Mouse (Mus musculus) midbrain, embryonic 13.5 days (tissue): ENCODE data around the gene Stpg3. TPM values are rescaled to one million over a fixed set of nuclear protein-coding genes. Genes with fewer than 3 reads are reported as not detected.

Source experiments
- ATAC-seq: fragments of 200-750 bp; cut with Nextera tagmentation; 2 replicates; pipeline ENCODE4 v1.8.0; 2017; ENCODE audit warnings: mild to moderate bottlenecking, moderate TSS enrichment, moderate library complexity
- H3K27ac ChIP-seq: fragments of 300-500 bp; sonication (generic); 2 replicates; pipeline ENCODE4 v1.5.1; 2015; ENCODE audit warnings: inconsistent platforms, mild to moderate bottlenecking, moderate library complexity
- H3K27me3 ChIP-seq: fragments of 300-500 bp; sonication (generic); 2 replicates; pipeline ENCODE4 v1.6.1; 2015; ENCODE audit warnings: mild to moderate bottlenecking, inconsistent platforms
- H3K36me3 ChIP-seq: fragments of 300-500 bp; sonication (generic); 2 replicates; pipeline ENCODE4 v1.6.1; 2015; ENCODE audit warnings: mild to moderate bottlenecking, inconsistent platforms
- H3K4me1 ChIP-seq: fragments of 300-500 bp; sonication (generic); replicated peaks from 2 replicates; pipeline ENCODE4 v1.6.1; 2015; ENCODE audit warnings: inconsistent platforms
- H3K4me2 ChIP-seq: fragments of 300-500 bp; sonication (generic); replicated peaks from 2 replicates; pipeline ENCODE4 v1.6.1; 2015; ENCODE audit warnings: moderate library complexity, mild to moderate bottlenecking, inconsistent platforms
- H3K4me3 ChIP-seq: fragments of 300-500 bp; sonication (generic); replicated peaks from 2 replicates; pipeline ENCODE4 v1.5.1; 2015; ENCODE audit warnings: mild to moderate bottlenecking, inconsistent platforms
- H3K9ac ChIP-seq: fragments of 300-500 bp; sonication (generic); replicated peaks from 2 replicates; pipeline ENCODE4 v1.6.1; 2015; ENCODE audit warnings: mild to moderate bottlenecking, inconsistent platforms
- H3K9me3 ChIP-seq: fragments of 300-500 bp; sonication (generic); 2 replicates; pipeline ENCODE4 v1.6.1; 2016; ENCODE audit warnings: mild to moderate bottlenecking, inconsistent platforms
- WGBS: fragments of 180-500 bp; shearing (Covaris S2); methylation state at CpG from one replicate; pipeline ENCODE4 v1.1.7; 2015; 5-methylcytosine and 5-hydroxymethylcytosine counted together
- polyA plus RNA-seq: library from polyadenylated mRNA; unstranded; fragments of >200 nt; fragmentation: Nextera tagmentation; extraction: Ambion mirVana; gene quantifications from 2 replicates; pipeline ENCODE4 v1.2.1, GENCODE M21; 2015

The Stpg3 gene
- polyA plus RNA-seq, 1 experiment from 2014 or later: not detected

DNA sequence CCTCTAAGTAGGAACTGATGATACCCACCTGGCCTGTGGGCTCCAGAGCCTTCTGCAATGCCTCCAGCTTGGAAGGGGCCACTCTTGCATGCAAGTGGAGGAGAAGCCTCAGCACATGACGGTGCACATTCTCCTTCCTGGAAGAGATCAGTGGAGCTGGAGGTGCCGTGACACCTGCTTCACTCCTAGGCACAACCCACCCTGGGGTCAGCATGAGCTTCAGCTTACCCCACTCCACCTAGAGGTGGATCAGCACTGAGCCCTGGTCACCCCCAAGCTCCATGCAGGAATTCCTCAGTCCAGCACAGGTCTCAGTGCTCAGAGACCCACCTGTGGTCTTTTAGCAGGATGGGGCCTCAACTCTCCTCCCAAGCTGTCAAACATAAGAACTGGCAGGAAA, 13.8 kb downstream of the Stpg3 start:
- Histone ChIP-seq H3K4me2 (no peak overlapping the region), H3K27me3 (peaks cover 24% of the 10 kb centered on the region), H3K4me3 (no peak overlapping the region), H3K9ac (no peak overlapping the region), H3K27ac (no peak overlapping the region), H3K36me3 (peaks cover 75% of the 10 kb centered on the region), H3K9me3 (no peaks in the 10 kb centered on the region), H3K4me1 (no peaks in the 10 kb centered on the region)
- no peak for ATAC-seq
- 91% methylated on average over 2 of the region's 2 CpGs for WGBS

DNA sequence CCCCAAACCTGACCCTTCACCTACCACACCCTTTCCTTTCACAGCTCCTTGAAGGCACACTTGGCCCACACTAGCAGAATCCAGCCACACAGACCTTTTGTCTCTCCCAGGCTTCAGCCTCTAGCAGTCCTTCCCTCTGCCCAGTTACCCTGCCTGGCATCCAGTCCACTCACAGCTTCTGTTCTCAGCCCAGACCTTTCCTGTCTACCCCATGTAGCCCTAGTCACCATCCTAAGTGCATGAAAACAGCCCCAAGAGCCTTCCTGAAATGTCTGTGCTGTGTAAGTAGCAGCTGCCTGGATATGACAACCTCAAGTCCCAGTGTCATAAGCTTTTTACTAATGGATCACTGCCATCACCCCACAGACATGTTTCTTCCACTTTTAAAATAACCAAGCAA, 16.5 kb downstream of the Stpg3 start:
- no peaks in the 10 kb centered on the region for H3K9me3 ChIP-seq
- no peak overlapping the region for H3K27ac ChIP-seq
- H3K27me3 ChIP-seq: peaks cover 43% of the 10 kb centered on the region
- peaks cover 9% of the 10 kb centered on the region; the same call in 1 of the 2 replicates for H3K4me1 ChIP-seq
- ATAC-seq: no peak
- no peak overlapping the region for H3K4me2 ChIP-seq
- H3K36me3 ChIP-seq: peaks cover 50% of the 10 kb centered on the region
- H3K9ac ChIP-seq: no peak overlapping the region
- H3K4me3 ChIP-seq: no peak overlapping the region

DNA sequence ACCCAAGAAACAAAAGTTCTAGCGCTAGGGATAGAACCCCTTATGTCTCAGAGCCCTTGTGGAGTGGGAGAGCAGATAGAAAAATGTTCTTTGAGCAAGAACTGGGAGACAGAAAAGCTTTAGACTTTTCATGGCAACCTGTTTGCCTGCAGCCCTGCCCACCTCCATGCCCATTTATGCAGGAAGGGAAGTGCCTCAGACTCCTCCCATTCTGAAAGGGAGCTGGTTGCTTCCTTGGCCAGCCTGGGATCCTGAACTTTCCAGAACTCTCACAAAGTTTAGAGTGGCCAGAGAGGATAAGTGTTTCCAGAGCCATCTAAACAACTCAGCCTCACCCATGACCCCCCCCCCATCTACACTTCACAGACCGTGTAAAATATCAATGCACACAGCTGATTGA, 17.2 kb downstream of the Stpg3 start:
- WGBS: 33% methylated on average over 2 of the region's 2 CpGs
- Histone ChIP-seq H3K4me2 (no peak overlapping the region), H3K4me1 (peaks cover 9% of the 10 kb centered on the region; the same call in 1 of the 2 replicates), H3K4me3 (no peak overlapping the region), H3K27ac (no peak overlapping the region), H3K9me3 (no peaks in the 10 kb centered on the region), H3K36me3 (peaks cover 42% of the 10 kb centered on the region), H3K27me3 (peaks cover 43% of the 10 kb centered on the region), H3K9ac (no peak overlapping the region)
- ATAC-seq: no peak

DNA sequence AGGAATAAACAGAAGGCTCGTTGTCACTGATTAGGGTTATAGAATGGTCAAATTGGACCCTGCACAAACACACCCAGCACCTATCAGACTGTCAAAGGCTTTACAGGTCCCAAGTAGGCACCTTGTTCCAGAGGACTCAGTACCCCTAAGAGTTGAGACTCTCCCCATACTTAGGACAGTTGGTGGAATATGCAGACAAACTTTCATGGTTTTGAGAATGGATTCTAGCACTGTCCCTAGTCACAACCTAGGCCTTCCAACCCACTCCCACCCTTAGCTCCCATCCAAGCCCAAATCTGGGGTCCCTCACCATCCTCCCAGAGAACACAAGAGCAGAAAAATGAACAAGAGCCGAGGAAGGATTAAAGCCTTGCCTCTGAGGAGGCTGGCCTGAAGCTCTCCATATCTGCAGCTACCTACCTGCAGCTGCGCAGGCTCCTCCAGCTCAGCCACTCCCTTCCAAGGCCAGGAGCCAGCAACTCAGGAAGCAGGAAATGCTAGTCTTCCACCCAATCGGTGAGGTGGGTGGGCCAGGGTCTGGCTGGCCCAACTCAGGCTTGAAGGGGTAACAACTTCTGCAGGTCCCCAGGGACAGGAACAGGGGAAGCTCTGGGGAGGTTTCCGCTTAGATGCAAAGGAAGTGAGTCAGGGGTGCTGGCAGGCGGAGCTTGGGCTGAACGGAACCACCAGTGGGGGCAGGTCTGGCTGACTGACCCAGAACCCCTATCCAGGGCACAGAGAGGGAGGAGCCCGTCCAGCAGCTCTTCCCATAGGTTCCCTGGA, 18.1 kb downstream of the Stpg3 start, which contains the start of gene Tor4a:
Gene Tor4a, minus strand, starts transcription at position 715 of the 783 bp plus-strand sequence.
- Histone ChIP-seq H3K27ac (no peak within 1 kb of the TSS), H3K4me2 (0 out of 2 replicates have a peak within 1 kb of the TSS, but pooled peaks have one; percentile 3), H3K9ac (0 out of 2 replicates have a peak within 1 kb of the TSS, but pooled peaks have one; percentile 14), H3K9me3 (no peaks in the 10 kb centered on the region), H3K27me3 (peaks cover 43% of the 10 kb centered on the region), H3K36me3 (peaks cover 34% of the 10 kb centered on the region), H3K4me3 (no peak within 1 kb of the TSS), H3K4me1 (peaks cover 9% of the 10 kb centered on the region; the same call in 1 of the 2 replicates)
- WGBS: 15% methylated on average over 8 of the region's 8 CpGs
- ATAC-seq: no peak

DNA sequence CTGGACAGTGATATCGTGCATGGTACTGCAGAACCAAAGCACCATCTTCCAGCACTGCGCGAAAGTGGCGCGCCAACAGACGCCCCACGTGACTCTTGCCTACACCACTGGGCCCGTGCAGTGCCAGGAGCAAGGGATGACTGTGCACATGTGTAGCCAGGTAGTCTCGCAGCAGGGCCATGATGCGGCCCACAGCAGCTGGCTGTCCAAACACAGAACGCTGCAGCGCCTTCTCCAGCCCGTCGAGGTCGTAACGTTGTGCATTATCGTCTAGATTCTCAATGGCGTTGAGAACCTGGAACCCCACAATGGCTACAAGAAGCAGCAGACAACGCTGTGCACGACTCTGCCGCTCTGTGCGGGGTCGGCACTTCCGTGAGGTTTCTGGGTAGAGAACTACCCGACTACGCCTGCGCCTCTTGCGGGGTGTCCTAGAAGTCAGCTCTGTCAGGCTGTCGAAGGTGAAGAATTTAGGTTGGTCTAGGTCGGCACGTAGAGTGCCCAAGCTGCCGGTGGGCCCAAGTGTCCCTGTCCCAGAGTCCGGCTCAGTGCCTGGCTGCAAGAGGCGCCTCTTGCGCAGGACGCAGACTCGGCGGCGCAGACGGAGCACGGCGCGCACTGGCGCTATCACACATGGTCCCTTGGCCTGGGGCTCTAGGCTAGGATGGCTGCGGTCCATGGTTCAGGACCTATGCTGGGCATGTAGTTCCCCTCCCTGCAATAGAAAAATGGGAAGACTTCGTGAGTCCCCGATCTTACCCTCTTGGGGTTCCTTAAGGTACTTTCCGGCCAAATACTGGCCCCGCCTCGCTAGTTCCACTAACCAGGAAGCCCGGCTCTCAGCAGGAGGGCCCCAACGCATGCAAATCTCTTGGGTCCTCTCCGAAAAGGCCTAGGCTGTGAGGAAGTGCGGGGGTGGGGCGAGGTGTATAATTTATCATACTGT, 19.0 kb downstream of the Stpg3 start:
- Histone ChIP-seq H3K9me3 (no peaks in the 10 kb centered on the region), H3K9ac (no peak overlapping the region), H3K36me3 (peaks cover 25% of the 10 kb centered on the region), H3K4me3 (no peak overlapping the region), H3K27ac (no peak overlapping the region), H3K4me1 (peaks cover 9% of the 10 kb centered on the region; the same call in 1 of the 2 replicates), H3K27me3 (peaks cover 43% of the 10 kb centered on the region), H3K4me2 (0 out of 2 replicates have a peak overlapping the region, but pooled peaks have one; percentile 3)
- 22% methylated on average over 55 of the region's 55 CpGs for WGBS
- no peak for ATAC-seq

DNA sequence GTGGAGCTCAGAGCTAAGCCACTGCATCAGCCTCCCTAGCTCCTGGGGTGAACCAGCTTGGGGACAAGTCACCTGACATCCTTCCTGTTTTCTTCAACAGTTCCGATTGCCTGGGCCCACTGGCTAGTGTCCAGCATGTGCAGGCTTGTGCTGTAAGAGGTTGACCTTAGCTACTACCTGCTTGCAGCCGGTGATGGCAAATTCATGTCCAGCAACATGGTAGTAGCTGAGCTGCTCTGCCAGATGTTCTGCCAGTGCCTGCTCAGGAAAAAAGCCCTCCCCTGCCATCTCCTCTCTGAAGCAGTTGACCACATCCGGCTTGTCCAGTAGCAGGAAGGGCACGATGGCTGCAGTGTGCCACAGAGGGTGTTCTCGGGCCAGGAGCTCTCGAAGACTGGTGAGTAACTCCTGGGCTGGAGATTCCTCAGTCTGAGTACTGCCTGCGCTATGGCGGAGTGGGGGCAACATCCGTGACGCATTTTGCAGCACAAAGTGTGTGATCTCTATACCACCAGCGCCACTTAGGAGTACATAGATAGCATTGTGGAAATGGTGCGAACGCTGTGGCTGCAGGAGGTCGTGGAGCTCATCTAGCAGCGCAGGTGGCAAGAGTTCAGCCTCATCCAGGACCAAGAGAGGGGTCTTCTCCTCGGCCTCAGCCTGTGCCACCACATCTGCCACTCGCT, 19.8 kb downstream of the Stpg3 start:
- no peak overlapping the region for H3K9ac ChIP-seq
- H3K36me3 ChIP-seq: peaks cover 16% of the 10 kb centered on the region
- ATAC-seq: no peak
- H3K9me3 ChIP-seq: no peaks in the 10 kb centered on the region
- peaks cover 43% of the 10 kb centered on the region for H3K27me3 ChIP-seq
- H3K4me3 ChIP-seq: no peak overlapping the region
- H3K4me2 ChIP-seq: no peak overlapping the region
- peaks cover 9% of the 10 kb centered on the region; the same call in 1 of the 2 replicates for H3K4me1 ChIP-seq
- WGBS: 83% methylated on average over 17 of the region's 17 CpGs
- no peak overlapping the region for H3K27ac ChIP-seq

DNA sequence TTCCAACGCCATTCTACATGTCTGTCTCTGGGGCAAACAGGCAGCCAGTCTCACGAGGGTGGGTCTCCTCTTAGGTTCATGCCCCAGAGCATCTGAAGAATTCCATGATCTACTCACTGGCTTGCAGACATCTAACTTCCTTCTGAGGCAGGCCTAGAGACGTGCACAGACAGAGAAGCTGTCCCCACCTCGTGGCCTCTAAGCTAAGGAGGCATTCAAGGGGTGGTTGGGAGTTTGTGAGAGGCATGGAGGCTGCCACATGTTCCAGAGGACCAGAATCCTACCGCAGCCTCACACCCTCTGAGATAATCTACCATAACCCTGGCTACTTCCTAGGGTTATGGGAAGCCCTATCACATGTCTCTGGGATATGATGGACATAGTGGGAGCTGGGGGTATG, 20.4 kb downstream of the Stpg3 start:
- Histone ChIP-seq H3K27me3 (peaks cover 43% of the 10 kb centered on the region), H3K9me3 (no peaks in the 10 kb centered on the region), H3K27ac (no peak overlapping the region), H3K4me1 (peaks cover 9% of the 10 kb centered on the region; the same call in 1 of the 2 replicates), H3K36me3 (peaks cover 11% of the 10 kb centered on the region), H3K9ac (no peak overlapping the region), H3K4me3 (no peak overlapping the region), H3K4me2 (no peak overlapping the region)
- no peak for ATAC-seq
- WGBS: 77% methylated on average over 5 of the region's 5 CpGs

DNA sequence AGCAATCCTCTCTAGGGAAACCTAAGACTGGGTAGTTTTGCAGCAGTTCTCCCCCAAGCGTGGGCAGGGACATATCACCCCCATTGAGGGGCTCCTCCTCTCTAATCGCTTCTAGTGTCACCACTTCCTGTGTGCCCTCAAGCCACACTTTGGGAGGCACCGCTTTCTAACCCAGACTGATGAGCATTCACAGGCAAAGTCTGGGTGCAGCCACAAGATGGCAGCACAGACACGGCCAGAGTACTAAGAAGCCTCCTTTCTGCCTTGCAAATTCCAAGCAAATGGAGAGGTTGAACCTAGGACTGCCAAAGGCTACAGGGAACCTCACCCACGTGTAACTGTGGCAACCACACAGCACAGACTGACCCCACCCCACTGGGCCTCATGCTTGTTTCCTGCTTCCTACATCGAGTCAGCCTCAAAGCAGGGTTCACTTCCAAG, 21.1 kb downstream of the Stpg3 start:
- Histone ChIP-seq H3K4me3 (no peak overlapping the region), H3K9ac (no peak overlapping the region), H3K36me3 (peaks cover 6% of the 10 kb centered on the region), H3K4me1 (peaks cover 9% of the 10 kb centered on the region; the same call in 1 of the 2 replicates), H3K27me3 (peaks cover 43% of the 10 kb centered on the region), H3K4me2 (no peak overlapping the region), H3K9me3 (no peaks in the 10 kb centered on the region), H3K27ac (no peak overlapping the region)
- 1% methylated on average over 6 of the region's 6 CpGs for WGBS
- peak; percentile 81 for ATAC-seq

DNA sequence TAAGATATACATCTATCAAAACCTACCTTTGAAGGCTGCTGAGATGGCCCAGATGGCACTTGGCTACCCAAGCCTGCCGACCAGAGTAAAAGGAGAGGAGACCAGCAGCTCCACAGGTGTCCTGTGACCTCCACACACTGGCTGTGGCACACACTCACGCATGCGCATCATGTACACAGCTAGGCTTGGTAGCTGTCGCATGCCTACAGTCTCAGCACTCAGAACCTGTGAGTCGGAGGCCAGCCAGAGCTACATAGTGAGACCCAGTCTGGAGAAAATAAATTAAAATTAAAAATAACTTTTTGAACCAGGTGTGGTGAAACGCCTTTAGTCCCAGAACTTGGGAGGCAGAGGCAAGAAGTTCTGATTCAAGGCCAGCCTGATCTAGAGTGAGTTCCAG, 26.6 kb downstream of the Stpg3 start:
- no peak for ATAC-seq
- no peaks in the 10 kb centered on the region for H3K36me3 ChIP-seq
- no peak overlapping the region for H3K4me3 ChIP-seq
- 84% methylated on average over 6 of the region's 6 CpGs for WGBS
- H3K9me3 ChIP-seq: no peaks in the 10 kb centered on the region
- H3K4me1 ChIP-seq: peaks cover 41% of the 10 kb centered on the region
- no peaks in the 10 kb centered on the region for H3K27me3 ChIP-seq
- no peak overlapping the region for H3K27ac ChIP-seq
- H3K4me2 ChIP-seq: no peak overlapping the region
- no peak overlapping the region for H3K9ac ChIP-seq

DNA sequence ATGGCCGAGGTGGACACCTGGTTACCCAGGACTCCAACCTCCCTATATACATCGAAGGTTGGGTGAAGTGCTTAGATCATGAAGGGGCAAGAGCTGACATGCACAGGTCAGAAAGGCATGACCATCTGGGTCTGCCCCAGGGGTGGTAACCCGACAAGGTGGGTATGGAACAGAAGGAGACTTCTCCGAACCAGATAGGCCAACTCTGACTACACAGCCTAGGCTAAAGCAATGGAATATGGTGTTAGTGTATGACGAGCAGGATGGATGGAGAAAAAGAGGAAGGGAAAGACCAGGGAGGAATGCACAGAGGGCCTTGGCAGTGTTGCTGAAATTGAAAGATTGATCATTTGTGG, 27.9 kb downstream of the Stpg3 start:
- H3K27ac ChIP-seq: peak overlapping the region; percentile 97
- H3K27me3 ChIP-seq: no peaks in the 10 kb centered on the region
- peak overlapping the region; percentile 49 for H3K4me3 ChIP-seq
- ATAC-seq: peak; percentile 19; the same call in 1 of the 2 replicates
- WGBS: 31% methylated on average over 5 of the region's 5 CpGs
- H3K4me2 ChIP-seq: peak overlapping the region; percentile 65
- no peaks in the 10 kb centered on the region for H3K9me3 ChIP-seq
- H3K9ac ChIP-seq: peak overlapping the region; percentile 74; the same call in 1 of the 2 replicates
- H3K36me3 ChIP-seq: no peaks in the 10 kb centered on the region
- H3K4me1 ChIP-seq: peaks cover 53% of the 10 kb centered on the region
